Comparison of ENCODE assay signal across 16 mouse cellular contexts in the genomic region with DNA sequence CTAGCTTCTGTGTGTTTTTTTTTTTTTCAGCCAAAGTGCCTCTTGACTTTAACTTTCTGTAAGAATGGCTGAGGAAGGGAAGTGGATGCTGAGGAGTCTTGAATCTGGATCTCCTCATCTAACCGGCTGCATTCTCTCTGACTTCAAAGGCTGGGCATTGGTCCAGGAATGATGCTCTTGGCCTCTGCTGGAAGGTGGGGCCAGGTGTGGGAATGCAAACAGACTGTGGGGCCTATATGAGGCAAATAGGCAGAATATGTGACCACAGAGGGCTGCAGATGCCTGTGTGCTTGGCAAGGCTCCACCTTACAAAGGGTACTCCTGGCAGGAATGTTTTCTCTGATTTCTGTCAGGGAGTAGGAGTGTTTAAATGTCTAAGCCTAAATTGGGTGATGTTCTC. TPM values are rescaled to one million over a fixed set of nuclear protein-coding genes. Genes with fewer than 3 reads are reported as not detected.
DNase-seq lines count a peak whose midpoint lies in the region; ATAC-seq and TF ChIP-seq lines count a peak whose summit lies in the region.
"Had no signal": no experiment of that assay in that cellular context is flagged by ENCODE, and none has a peak within 500 bp of the region (broad histone marks: within the 10 kb centered on the region; RNA-seq: fewer than 3 reads in every experiment).

No protein-coding gene starts in this region.

- H3K4me2 ChIP-seq in embryonic facial prominence, embryonic 11.5 days (ENCODE audit: low read depth, low read length): no peak overlapping the region
- no peak overlapping the region for H3K4me2 ChIP-seq in intestine, embryonic 16.5 days (ENCODE audit: low read depth, low read length)
- H3K4me2 ChIP-seq in lung, postnatal 0 days (replicated peaks; ENCODE audit: low read depth, low read length): no peak overlapping the region

- no peak overlapping the region for H3K27ac ChIP-seq in embryonic facial prominence, embryonic 11.5 days (replicated peaks; ENCODE audit: low read depth, low read length)
- H3K27ac ChIP-seq in embryonic facial prominence, embryonic 10.5 days (replicated peaks): no peak overlapping the region
- no peak overlapping the region for H3K27ac ChIP-seq in intestine, embryonic 16.5 days (ENCODE audit: low read length)
- 0 out of 2 replicates have a peak overlapping the region, but pooled peaks have one; percentile 68 for H3K27ac ChIP-seq in lung, postnatal 0 days (ENCODE audit: low read length)
- H3K27ac ChIP-seq: layer of hippocampus, adult 2 months; left cerebral cortex, adult 2 months had no signal

- no peak overlapping the region for H3K4me3 ChIP-seq in embryonic facial prominence, embryonic 11.5 days (ENCODE audit: low read depth, low read length)
- no peak overlapping the region for H3K4me3 ChIP-seq in embryonic facial prominence, embryonic 10.5 days
- no peak overlapping the region for H3K4me3 ChIP-seq in intestine, embryonic 16.5 days (ENCODE audit: low read length)
- H3K4me3 ChIP-seq in lung, postnatal 0 days (ENCODE audit: low read depth, low read length): no peak overlapping the region
- H3K4me3 ChIP-seq: layer of hippocampus, adult 2 months; left cerebral cortex, adult 2 months had no signal

- H3K4me1 ChIP-seq in embryonic facial prominence, embryonic 11.5 days (ENCODE audit: control insufficient read depth, insufficient read depth, low read length): no peaks in the 10 kb centered on the region
- 0 out of 2 replicates have a peak, but pooled peaks cover 9% of the 10 kb centered on the region for H3K4me1 ChIP-seq in embryonic facial prominence, embryonic 10.5 days
- no peaks in the 10 kb centered on the region for H3K4me1 ChIP-seq in intestine, embryonic 16.5 days (ENCODE audit: control insufficient read depth, insufficient read depth, low read length)
- H3K4me1 ChIP-seq in lung, postnatal 0 days (ENCODE audit: insufficient read depth, low read depth, low read length): no peaks in the 10 kb centered on the region

- H3K9me3 ChIP-seq in embryonic facial prominence, embryonic 11.5 days (replicated peaks; ENCODE audit: control insufficient read depth, low read length): no peaks in the 10 kb centered on the region
- H3K9me3 ChIP-seq in embryonic facial prominence, embryonic 10.5 days: no peaks in the 10 kb centered on the region
- no peaks in the 10 kb centered on the region for H3K9me3 ChIP-seq in intestine, embryonic 16.5 days (ENCODE audit: control insufficient read depth, low read length)
- H3K9me3 ChIP-seq in lung, postnatal 0 days (ENCODE audit: low read length): no peaks in the 10 kb centered on the region

- intact Hi-C loops in left cerebral cortex, postnatal 4 days (cut with DNase I): no loop called here
- intact Hi-C loops in heart, postnatal 36 days (cut with DNase I): no loop called here

- WGBS in embryonic facial prominence, embryonic 11.5 days: 28% methylated on average over 1 of the region's 1 CpGs
- 67% methylated on average over 1 of the region's 1 CpGs for WGBS in embryonic facial prominence, embryonic 10.5 days
- 48% methylated on average over 1 of the region's 1 CpGs for WGBS in intestine, embryonic 16.5 days
- WGBS in lung, postnatal 0 days: 19% methylated on average over 1 of the region's 1 CpGs

- TF ChIP-seq CTCF in lung, postnatal 0 days (IDR thresholded peaks at IDR 0.05): no peak

- peak; percentile 1 for DNase-seq in embryonic facial prominence, embryonic 11.5 days (ENCODE audit: low spot score)
- DNase-seq in embryonic facial prominence, embryonic 10.5 days (ENCODE audit: low spot score): no peak
- peak; percentile 10 for DNase-seq in 3134 (ENCODE audit: extremely low read depth, insufficient read length, low spot score)
- DNase-seq in lung, postnatal 0 days (ENCODE audit: low spot score): peak; percentile 77
- no peak for DNase-seq in left cerebral cortex, postnatal 4 days
- no peak for DNase-seq in heart, postnatal 36 days
- DNase-seq: adrenal gland, adult 2 months; forebrain, postnatal 0 days; heart, postnatal 14 days; midbrain, embryonic 14.5 days; right cerebral cortex, postnatal 25 days; thymus, adult 18-20 months had no signal

- H3K9ac ChIP-seq in embryonic facial prominence, embryonic 11.5 days (replicated peaks; ENCODE audit: low read length): no peak overlapping the region
- H3K9ac ChIP-seq in intestine, embryonic 16.5 days (ENCODE audit: low read depth, low read length): no peak overlapping the region
- no peak overlapping the region for H3K9ac ChIP-seq in lung, postnatal 0 days (replicated peaks; ENCODE audit: low read depth)
- H3K9ac ChIP-seq: forebrain, postnatal 0 days had no signal

- H3K36me3 ChIP-seq in embryonic facial prominence, embryonic 11.5 days (replicated peaks; ENCODE audit: control insufficient read depth, insufficient read depth, low read depth, low read length): no peaks in the 10 kb centered on the region
- H3K36me3 ChIP-seq in embryonic facial prominence, embryonic 10.5 days (replicated peaks): no peaks in the 10 kb centered on the region
- H3K36me3 ChIP-seq in intestine, embryonic 16.5 days (ENCODE audit: control insufficient read depth, insufficient read depth, low read length): no peaks in the 10 kb centered on the region
- H3K36me3 ChIP-seq in lung, postnatal 0 days (ENCODE audit: insufficient read depth, low read length): no peaks in the 10 kb centered on the region

- no peaks in the 10 kb centered on the region for H3K27me3 ChIP-seq in embryonic facial prominence, embryonic 11.5 days (ENCODE audit: control insufficient read depth, insufficient read depth, low read length)
- no peaks in the 10 kb centered on the region for H3K27me3 ChIP-seq in embryonic facial prominence, embryonic 10.5 days (replicated peaks; ENCODE audit: low read depth, poor library complexity, severe bottlenecking)
- H3K27me3 ChIP-seq in intestine, embryonic 16.5 days (replicated peaks; ENCODE audit: control insufficient read depth, insufficient read depth, low read length): no peaks in the 10 kb centered on the region
- H3K27me3 ChIP-seq in lung, postnatal 0 days (replicated peaks; ENCODE audit: insufficient read depth, low read length): no peaks in the 10 kb centered on the region

- TF ChIP-seq EP300 in lung, postnatal 0 days (IDR thresholded peaks at IDR 0.05): peak; percentile 83

- no peak for ATAC-seq in embryonic facial prominence, embryonic 11.5 days (replicated peaks; ENCODE audit: insufficient number of reproducible peaks, low FRiP score, low TSS enrichment, low read depth)
- ATAC-seq in intestine, embryonic 16.5 days: 0 out of 2 replicates have a peak, but pooled peaks have one; percentile 50
- ATAC-seq in lung, postnatal 0 days: peak; percentile 95
- ATAC-seq in monocyte, adult 5-6 weeks (replicated peaks; ENCODE audit: insufficient number of reproducible peaks, low FRiP score, low TSS enrichment, poor library complexity, severe bottlenecking): no peak
- ATAC-seq: forebrain, postnatal 0 days had no signal

RNA-seq across cellular contexts. Expression of gene Shroom4, which starts 46.8 kb away (rescaled TPM):
- polyA plus RNA-seq in embryonic facial prominence, embryonic 11.5 days (2014; fragmentation: Nextera tagmentation; extraction: Ambion mirVana): 10.8 and 12.9 TPM in 2 replicates
- 8.8 and 9.4 TPM in 2 replicates for polyA plus RNA-seq in embryonic facial prominence, embryonic 10.5 days (2016; fragmentation: Nextera tagmentation; extraction: Ambion mirVana)
- 1.3 and 1.4 TPM in 2 replicates for polyA plus RNA-seq in intestine, embryonic 16.5 days (2015; fragmentation: Nextera tagmentation; extraction: Ambion mirVana)
- 4.4 and 4.7 TPM in 2 replicates for polyA plus RNA-seq in lung, postnatal 0 days (2015; fragmentation: Nextera tagmentation; extraction: Ambion mirVana)
- 0.19 TPM in 1 of 3 replicates, not detected in the others for total RNA-seq in monocyte, adult 5-6 weeks (2017)
- 1 to 10 TPM; 6.4 to 6.5 TPM for total RNA-seq in left cerebral cortex, postnatal 4 days (2021)
- 10 to 100 TPM; 14.1 to 18.1 TPM for total RNA-seq in heart, postnatal 36 days (2021)

Comparison
In these comparisons a context has a peak if more than half of its experiments do, and no peak if none do; other contexts are left out.
1. DNase-seq: peak in embryonic facial prominence, embryonic 11.5 days (single experiment), 3134 (single experiment) and lung, postnatal 0 days (single experiment); none in embryonic facial prominence, embryonic 10.5 days (single experiment), left cerebral cortex, postnatal 4 days (single experiment) and heart, postnatal 36 days (0 of 2).
2. ATAC-seq: peak in intestine, embryonic 16.5 days (single experiment) and lung, postnatal 0 days (single experiment); none in embryonic facial prominence, embryonic 11.5 days (single experiment) and monocyte, adult 5-6 weeks (single experiment).